Mouse (Mus musculus) heart, postnatal 0 days (tissue): Measurements from ENCODE around the gene Nrros.

Experiments used
- CTCF ChIP-seq: IDR thresholded peaks from 2 replicates; pipeline ENCODE4 v1.5.1; 2016; ENCODE audit warnings: antibody characterized with exemption, control low read depth, low read depth
- EP300 ChIP-seq: IDR thresholded peaks from 2 replicates; pipeline ENCODE4 v1.6.1; 2016; ENCODE audit warnings: antibody characterized with exemption, low read depth

GRCm38 (mm10) chr16:32164396-32165027, 882 bp downstream of the Nrros start:
- TF ChIP-seq CTCF, result no peak
- no peak for TF ChIP-seq EP300
